Mouse (Mus musculus): ENCODE measurements at regions not wholly inside any gene's neighbourhood (a gene's known extent, or its start where the extent isn't known, plus 50 kb on each side); places are given as distances from the start of the nearest gene placed in this dataset.

GRCm38 (mm10) chr8:6813816-6814215, 1708.7 kb upstream of the Slc10a2 start:
- DNase-seq (ENCODE audit: low read depth, low spot score): no peak

GRCm38 (mm10) chr8:6807116-6807515, 1702.0 kb upstream of the Slc10a2 start:
- DNase-seq (ENCODE audit: low read depth, low spot score): no peak

- no peak for DNase-seq (ENCODE audit: low read depth, low spot score)
Measured at GRCm38 (mm10) chr8:6803199-6803598, 1698.0 kb upstream of the Slc10a2 start.

- DNase-seq (ENCODE audit: low read depth, low spot score): no peak
Measured at GRCm38 (mm10) chr8:6801076-6801475, 1695.9 kb upstream of the Slc10a2 start.

GRCm38 (mm10) chr8:6789096-6789495, 1683.9 kb upstream of the Slc10a2 start:
- no peak for DNase-seq (ENCODE audit: low read depth, low spot score)

- no peak for DNase-seq (ENCODE audit: low read depth, low spot score)
Measured at GRCm38 (mm10) chr8:6780983-6781382, 1675.8 kb upstream of the Slc10a2 start.

GRCm38 (mm10) chr8:6775103-6775502, 1670.0 kb upstream of the Slc10a2 start:
- no peak for DNase-seq (ENCODE audit: low read depth, low spot score)

GRCm38 (mm10) chr8:6729571-6729970, 1624.4 kb upstream of the Slc10a2 start:
- no peak for DNase-seq (ENCODE audit: low read depth, low spot score)

- DNase-seq (ENCODE audit: low read depth, low spot score): no peak
Measured at GRCm38 (mm10) chr8:6708886-6709449, 1603.8 kb upstream of the Slc10a2 start.

- no peak for DNase-seq (ENCODE audit: low read depth, low spot score)
Measured at GRCm38 (mm10) chr8:6688595-6688994, 1583.4 kb upstream of the Slc10a2 start.

GRCm38 (mm10) chr8:6658860-6659259, 1553.7 kb upstream of the Slc10a2 start:
- DNase-seq (ENCODE audit: low read depth, low spot score): no peak

GRCm38 (mm10) chr8:6657451-6657990, 1552.4 kb upstream of the Slc10a2 start:
- no peak for DNase-seq (ENCODE audit: low read depth, low spot score)

GRCm38 (mm10) chr8:6652180-6652579, 1547.0 kb upstream of the Slc10a2 start:
- DNase-seq (ENCODE audit: low read depth, low spot score): no peak

GRCm38 (mm10) chr8:6648083-6648482, 1542.9 kb upstream of the Slc10a2 start:
- no peak for DNase-seq (ENCODE audit: low read depth, low spot score)

GRCm38 (mm10) chr8:6645287-6645957, 1540.3 kb upstream of the Slc10a2 start:
- no peak for DNase-seq (ENCODE audit: low read depth, low spot score)

- no peak for DNase-seq (ENCODE audit: low read depth, low spot score)
Measured at GRCm38 (mm10) chr8:6644396-6644795, 1539.2 kb upstream of the Slc10a2 start.

GRCm38 (mm10) chr8:6627009-6627557, 1521.9 kb upstream of the Slc10a2 start:
- DNase-seq (ENCODE audit: low read depth, low spot score): no peak

GRCm38 (mm10) chr8:6608891-6609290, 1503.7 kb upstream of the Slc10a2 start:
- no peak for DNase-seq (ENCODE audit: low read depth, low spot score)

- DNase-seq (ENCODE audit: low read depth, low spot score): no peak
Measured at GRCm38 (mm10) chr8:6606854-6607535, 1501.8 kb upstream of the Slc10a2 start.

- no peak for DNase-seq (ENCODE audit: low read depth, low spot score)
Measured at GRCm38 (mm10) chr8:6604232-6604804, 1499.2 kb upstream of the Slc10a2 start.

GRCm38 (mm10) chr8:6590146-6590545, 1485.0 kb upstream of the Slc10a2 start:
- no peak for DNase-seq (ENCODE audit: low read depth, low spot score)

All from retina, adult 2 months (tissue).